Mouse (Mus musculus) intestine, embryonic 14.5 days (tissue): Measurements from ENCODE around the gene Slc35e2. TPM values are rescaled to one million over a fixed set of nuclear protein-coding genes. Genes with fewer than 3 reads are reported as not detected.
"Not testable (repeated sequence)": the region's sequence is repeated elsewhere in the genome, so short reads cannot be mapped to it uniquely, and the experiment has no call there.

ENCODE experiments used
- ATAC-seq: fragments of 200-750 bp; cut with Nextera tagmentation; replicated peaks from 2 replicates; pipeline ENCODE4 v1.8.0; 2017; ENCODE audit warnings: low read depth, moderate number of reproducible peaks, moderate TSS enrichment, moderate library complexity; ENCODE audit not compliant: low FRiP score, low TSS enrichment
- DNase-seq: peaks from one replicate; pipeline ENCODE4 v3.0.0-alpha.2; 2018; ENCODE audit warnings: low spot score
- H3K27ac ChIP-seq: fragments of 300-500 bp; sonication (generic); 2 replicates; pipeline ENCODE4 v1.5.1; 2014; ENCODE audit warnings: low read depth, mild to moderate bottlenecking, control low read depth
- H3K27me3 ChIP-seq: fragments of 300-500 bp; sonication (generic); replicated peaks from 2 replicates; pipeline ENCODE4 v1.6.1; 2014; ENCODE audit warnings: low read length, control low read depth; ENCODE audit not compliant: control insufficient read depth, insufficient read depth
- H3K36me3 ChIP-seq: fragments of 300-500 bp; sonication (generic); 2 replicates; pipeline ENCODE4 v1.6.1; 2014; ENCODE audit warnings: low read length, control low read depth; ENCODE audit not compliant: control insufficient read depth, insufficient read depth
- H3K4me1 ChIP-seq: fragments of 300-500 bp; sonication (generic); replicated peaks from 2 replicates; pipeline ENCODE4 v1.6.1; 2014; ENCODE audit warnings: low read length, control low read depth, mixed read lengths; ENCODE audit not compliant: control insufficient read depth, insufficient read depth
- H3K4me2 ChIP-seq: fragments of 300-500 bp; sonication (generic); 2 replicates; pipeline ENCODE4 v1.6.1; 2014; ENCODE audit warnings: low read length
- H3K4me3 ChIP-seq: fragments of 300-500 bp; sonication (generic); 2 replicates; pipeline ENCODE4 v1.5.1; 2014; ENCODE audit warnings: low read depth, low read length, control low read depth, mixed read lengths
- H3K9ac ChIP-seq: fragments of 300-500 bp; sonication (generic); 2 replicates; pipeline ENCODE4 v1.6.1; 2014; ENCODE audit warnings: mild to moderate bottlenecking, low read length
- H3K9me3 ChIP-seq: fragments of 300-500 bp; sonication (generic); 2 replicates; pipeline ENCODE4 v1.6.1; 2016; ENCODE audit warnings: low read length, control low read depth; ENCODE audit not compliant: control insufficient read depth
- WGBS: fragments of 180-500 bp; shearing (Covaris S2); extraction: QIAGEN DNeasy Blood & Tissue Kit; methylation state at CpG from one replicate; pipeline ENCODE4 v1.1.7; 2014; 5-methylcytosine and 5-hydroxymethylcytosine counted together
- polyA plus RNA-seq: library from polyadenylated mRNA; unstranded; fragments of >200 nt; fragmentation: Nextera tagmentation; extraction: Ambion mirVana; gene quantifications from 2 replicates; pipeline ENCODE4 v1.2.1, GENCODE M21; 2014

Slc35e2 gene
- polyA plus RNA-seq, 1 experiment from 2014 or later = 8.5 TPM

DNA sequence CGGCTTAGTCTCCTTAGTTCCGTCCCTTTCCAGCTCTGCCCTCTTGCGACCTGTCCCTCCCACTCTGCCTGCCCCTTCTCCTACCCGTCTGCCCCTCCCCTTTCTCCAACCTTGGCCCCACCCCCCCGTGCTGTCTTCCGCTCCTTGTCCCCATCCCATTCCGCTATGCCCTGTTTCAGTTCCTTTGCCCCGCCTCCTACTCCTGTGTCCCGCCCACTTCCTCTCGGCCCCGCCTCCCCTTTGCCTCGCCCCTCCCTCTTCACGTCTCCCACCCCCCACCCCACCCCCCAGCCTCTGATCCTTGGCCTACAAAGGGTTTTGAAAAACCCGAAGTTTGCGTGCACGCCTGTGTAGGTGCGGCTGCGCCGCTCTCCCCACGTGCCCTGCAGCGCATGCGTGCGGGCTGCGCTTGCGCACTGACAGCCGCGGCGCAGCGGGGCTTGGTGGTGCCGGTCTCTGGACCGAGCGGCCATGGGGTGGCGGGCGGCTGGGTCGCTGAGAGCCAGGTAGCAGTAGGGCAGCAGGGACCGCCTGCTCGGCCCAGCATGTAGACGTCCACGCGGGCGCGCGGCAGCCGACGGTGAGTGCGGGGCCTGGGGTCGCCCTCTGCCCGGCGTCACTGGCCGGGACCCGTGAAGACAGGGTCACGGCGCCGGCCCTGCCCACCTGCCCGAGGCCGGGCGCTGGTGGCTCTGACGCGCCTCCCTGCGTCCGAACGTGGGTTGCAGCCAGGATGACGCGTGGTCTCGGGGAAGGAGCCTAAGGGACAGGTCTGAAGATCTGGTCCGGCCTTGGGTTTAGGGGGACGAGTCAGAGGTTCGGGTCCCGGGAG is 37.6 kb upstream of the Slc35e2 start:
- no peaks in the 10 kb centered on the region for H3K9me3 ChIP-seq
- WGBS = under 1% methylated on average over 65 of the region's 69 CpGs
- DNase-seq (peak; percentile 100), ATAC-seq (peak; percentile 95)
- H3K9ac ChIP-seq = peak overlapping the region; percentile 79
- H3K27ac ChIP-seq = peak overlapping the region; percentile 90
- H3K4me1 ChIP-seq = peaks cover 34% of the 10 kb centered on the region
- H3K36me3 ChIP-seq = peaks cover 25% of the 10 kb centered on the region
- peak overlapping the region; percentile 76 for H3K4me3 ChIP-seq
- H3K4me2 ChIP-seq = peak overlapping the region; percentile 78
- no peaks in the 10 kb centered on the region for H3K27me3 ChIP-seq

DNA sequence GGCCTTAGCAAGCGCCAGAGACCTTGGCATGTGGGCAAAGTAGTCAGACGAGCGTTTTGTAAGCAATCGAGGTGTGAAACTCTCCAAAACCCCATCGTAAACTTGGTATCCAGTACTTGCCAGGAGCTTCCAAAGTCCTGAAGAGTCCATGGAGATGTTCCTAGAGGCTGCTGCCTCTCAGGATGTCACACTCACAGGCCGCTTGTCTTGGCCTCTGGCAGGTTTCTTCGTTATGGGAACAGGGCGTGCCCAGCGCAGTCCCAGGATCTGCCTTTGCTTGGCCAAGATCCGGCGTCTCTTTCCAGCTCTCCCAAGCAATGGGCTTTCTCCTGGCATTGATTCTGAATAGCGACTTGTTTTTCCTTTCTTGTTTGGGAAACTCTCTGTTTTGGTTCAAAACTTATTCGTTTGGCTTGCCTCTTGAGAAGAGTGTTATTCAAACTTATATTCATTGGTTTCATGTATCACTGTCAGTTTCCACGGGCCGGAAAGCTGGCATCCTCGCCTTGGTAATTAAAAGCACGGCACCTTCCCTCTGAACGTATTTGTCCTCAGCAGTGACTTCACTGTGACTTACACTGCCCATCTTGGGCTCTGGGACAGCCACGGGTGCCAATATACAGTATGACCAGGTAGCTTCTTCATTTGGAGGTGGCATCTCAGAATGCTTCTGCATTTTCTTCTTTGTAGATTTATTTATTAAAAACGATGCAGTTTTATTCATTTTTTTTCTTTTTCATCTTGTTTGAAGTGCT is 36.7 kb upstream of the Slc35e2 start:
- Histone ChIP-seq H3K4me3 (peak overlapping the region; percentile 76), H3K4me1 (peaks cover 34% of the 10 kb centered on the region), H3K36me3 (peaks cover 16% of the 10 kb centered on the region), H3K27ac (peak overlapping the region; percentile 90), H3K27me3 (no peaks in the 10 kb centered on the region), H3K4me2 (peak overlapping the region; percentile 78), H3K9me3 (no peaks in the 10 kb centered on the region), H3K9ac (peak overlapping the region; percentile 79)
- 12% methylated on average over 20 of the region's 20 CpGs for WGBS
- DNase-seq = no peak
- no peak for ATAC-seq

DNA sequence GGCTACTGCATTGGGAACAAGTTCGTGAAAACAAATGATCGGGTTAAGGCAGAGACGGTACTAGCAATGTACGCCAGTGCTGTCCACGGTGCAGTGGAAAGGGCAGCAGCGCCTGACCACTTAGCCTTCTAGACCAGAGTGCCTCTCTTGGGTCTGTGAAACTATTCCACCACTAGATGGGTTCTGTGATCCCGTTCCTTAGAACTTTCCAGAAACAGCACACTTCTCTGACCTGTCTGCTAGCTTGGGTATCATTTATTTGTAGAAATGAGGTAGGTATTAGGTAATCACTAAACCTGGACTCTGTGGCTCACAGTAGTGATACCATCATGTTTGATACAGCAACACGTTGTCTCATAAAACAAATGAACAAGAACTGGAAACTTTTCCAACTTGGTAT is 34.7 kb upstream of the Slc35e2 start:
- Histone ChIP-seq H3K27me3 (no peaks in the 10 kb centered on the region), H3K36me3 (no peaks in the 10 kb centered on the region), H3K9me3 (no peaks in the 10 kb centered on the region), H3K4me2 (no peak overlapping the region), H3K27ac (no peak overlapping the region), H3K4me3 (no peak overlapping the region), H3K4me1 (peaks cover 26% of the 10 kb centered on the region), H3K9ac (no peak overlapping the region)
- ATAC-seq (no peak), DNase-seq (no peak)
- 45% methylated on average over 8 of the region's 8 CpGs for WGBS

DNA sequence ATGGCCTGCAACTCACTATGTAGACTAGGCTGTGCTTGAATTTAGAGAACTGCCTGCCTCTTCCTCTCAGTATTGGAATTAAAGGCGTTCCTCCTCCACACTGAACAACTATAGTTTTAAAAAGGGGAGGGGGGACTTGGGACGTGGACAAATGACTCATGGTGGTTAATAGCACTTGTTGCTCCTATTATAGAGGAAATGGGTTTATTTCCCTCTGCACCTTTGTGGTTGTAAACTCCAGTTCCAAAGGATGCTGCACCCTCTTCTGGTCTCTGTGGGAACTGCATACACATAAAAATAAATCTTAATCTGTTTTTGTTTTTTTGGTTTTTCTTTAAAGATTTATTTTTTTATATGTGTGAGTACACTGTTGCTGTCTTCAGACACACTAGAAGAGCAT is 33.0 kb upstream of the Slc35e2 start:
- ATAC-seq = no peak
- WGBS = 33% methylated on average over 2 of the region's 2 CpGs

DNA sequence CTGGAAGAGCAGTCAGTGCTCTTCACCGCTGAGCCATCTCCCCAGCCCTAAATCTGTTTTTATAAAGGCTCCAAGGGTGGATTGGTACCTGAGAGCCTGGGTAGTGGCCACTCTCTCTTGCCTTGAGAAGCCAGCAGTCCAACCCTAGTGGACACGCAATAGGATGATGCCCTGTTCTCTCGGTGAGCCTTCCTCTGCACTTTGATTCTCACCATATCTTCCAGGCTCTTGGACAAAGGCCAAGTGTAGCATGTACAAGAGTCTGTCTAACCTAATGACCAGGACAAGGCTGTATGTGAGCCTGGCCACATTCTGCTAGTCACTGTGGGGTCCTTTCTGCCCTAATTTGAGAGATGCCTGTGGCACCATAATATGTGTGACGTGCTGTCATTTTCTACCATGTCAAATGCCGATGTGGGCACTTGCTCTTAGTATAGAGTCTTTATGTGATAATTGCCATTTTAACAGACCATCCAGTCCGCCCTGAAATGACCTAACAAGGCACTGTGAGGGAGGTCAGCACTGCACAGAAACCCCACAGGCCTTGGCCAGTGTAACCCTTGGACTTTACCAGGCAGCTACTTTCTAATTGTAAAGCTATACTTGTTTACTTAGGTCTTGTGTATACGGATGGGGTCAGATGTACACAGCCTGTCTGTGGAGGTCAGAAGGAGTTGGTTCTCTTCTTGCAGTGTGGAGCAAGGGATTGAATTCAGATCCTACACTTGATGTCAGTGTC is 32.4 kb upstream of the Slc35e2 start:
- Histone ChIP-seq H3K27me3 (no peaks in the 10 kb centered on the region), H3K4me2 (no peak overlapping the region), H3K4me1 (peaks cover 18% of the 10 kb centered on the region), H3K27ac (no peak overlapping the region), H3K4me3 (no peak overlapping the region), H3K9ac (no peak overlapping the region), H3K9me3 (no peaks in the 10 kb centered on the region), H3K36me3 (no peaks in the 10 kb centered on the region)
- ATAC-seq (no peak), DNase-seq (no peak)
- 83% methylated on average over 7 of the region's 7 CpGs for WGBS

More for the DNA sequence above, 33.0 kb upstream of the Slc35e2 start:
- H3K4me3 ChIP-seq = no peak overlapping the region
- H3K9ac ChIP-seq = no peak overlapping the region
- H3K4me1 ChIP-seq = peaks cover 18% of the 10 kb centered on the region
- DNase-seq = no peak
- no peaks in the 10 kb centered on the region for H3K9me3 ChIP-seq
- H3K27ac ChIP-seq = no peak overlapping the region
- H3K36me3 ChIP-seq = no peaks in the 10 kb centered on the region
- no peaks in the 10 kb centered on the region for H3K27me3 ChIP-seq
- no peak overlapping the region for H3K4me2 ChIP-seq

DNA sequence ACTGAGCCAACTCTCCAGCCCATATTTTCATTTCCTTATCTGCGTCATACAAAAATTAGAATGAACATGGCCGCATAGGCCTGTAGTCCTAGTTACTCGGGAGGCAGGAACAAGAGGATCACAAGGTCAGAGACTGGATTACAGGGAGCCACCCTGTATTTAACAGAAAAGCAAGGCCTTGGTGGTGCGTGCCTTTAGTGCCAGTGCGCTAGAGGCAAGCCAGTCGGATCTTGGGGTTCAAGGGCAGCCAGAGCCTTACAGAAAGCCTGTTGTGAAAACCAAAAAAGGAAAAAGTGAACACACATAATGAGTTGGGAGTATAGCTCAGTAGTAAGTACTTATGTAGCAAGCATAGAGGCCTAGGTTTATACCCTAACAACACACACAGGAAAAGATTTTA is 31.4 kb upstream of the Slc35e2 start:
- peaks cover 13% of the 10 kb centered on the region for H3K4me1 ChIP-seq
- H3K9me3 ChIP-seq = no peaks in the 10 kb centered on the region
- no peak overlapping the region for H3K9ac ChIP-seq
- no peak overlapping the region for H3K4me2 ChIP-seq
- ATAC-seq (no peak), DNase-seq (no peak)
- no peaks in the 10 kb centered on the region for H3K27me3 ChIP-seq
- H3K36me3 ChIP-seq = no peaks in the 10 kb centered on the region
- H3K27ac ChIP-seq = no peak overlapping the region
- no peak overlapping the region for H3K4me3 ChIP-seq
- WGBS = 94% methylated on average over 6 of the region's 6 CpGs

DNA sequence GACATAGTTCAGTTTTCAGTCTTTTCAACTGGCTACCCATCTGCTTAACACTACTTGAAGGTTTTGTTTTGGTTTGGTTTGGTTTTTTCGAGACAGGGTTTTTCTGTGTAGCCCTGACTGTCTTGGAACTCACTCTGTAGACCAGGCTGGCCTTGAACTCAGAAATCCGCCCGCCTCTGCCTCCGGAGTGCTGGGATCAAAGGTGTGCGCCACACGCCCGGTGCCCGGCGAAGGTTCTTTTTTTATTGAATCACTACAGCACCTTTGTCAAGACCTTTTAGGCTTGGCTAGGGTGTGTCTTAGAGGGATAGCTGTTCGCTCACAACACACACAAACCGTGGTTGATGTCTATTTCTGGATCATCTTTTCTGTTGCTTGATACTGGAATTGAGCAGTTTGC is 30.9 kb upstream of the Slc35e2 start:
- not testable (repeated sequence) for H3K27ac ChIP-seq
- WGBS = 92% methylated on average over 10 of the region's 11 CpGs

DNA sequence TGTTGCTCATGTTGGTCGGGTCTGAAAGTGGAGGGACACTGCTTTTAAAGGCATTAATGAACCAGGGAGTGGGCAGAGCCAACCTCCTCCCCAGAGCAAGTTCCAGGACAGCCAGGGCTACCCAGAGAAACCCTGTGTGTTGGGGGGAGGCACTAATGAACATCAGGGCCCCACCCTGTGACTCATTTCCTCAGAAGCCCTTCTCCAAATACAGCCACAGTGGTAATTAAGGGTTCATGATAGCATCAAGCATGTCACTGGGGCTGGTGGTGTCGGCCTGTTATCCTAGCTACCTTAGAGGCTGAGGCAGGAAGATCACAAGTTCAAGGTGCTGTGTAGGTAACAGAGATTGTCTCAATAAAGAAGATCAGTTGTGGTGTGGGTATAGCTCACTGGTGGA is 29.8 kb upstream of the Slc35e2 start:
- Histone ChIP-seq H3K27ac (no peak overlapping the region), H3K4me2 (no peak overlapping the region), H3K4me3 (no peak overlapping the region), H3K4me1 (no peaks in the 10 kb centered on the region), H3K9me3 (no peaks in the 10 kb centered on the region), H3K36me3 (no peaks in the 10 kb centered on the region), H3K27me3 (no peaks in the 10 kb centered on the region), H3K9ac (no peak overlapping the region)
- ATAC-seq = no peak
- WGBS = 77% methylated on average over 2 of the region's 2 CpGs
- DNase-seq = no peak

More for the DNA sequence above, 30.9 kb upstream of the Slc35e2 start:
- not testable (repeated sequence) for DNase-seq, H3K9ac ChIP-seq, H3K36me3 ChIP-seq, H3K27me3 ChIP-seq, ATAC-seq, H3K4me3 ChIP-seq, H3K4me1 ChIP-seq, H3K9me3 ChIP-seq, H3K4me2 ChIP-seq
